Mouse (Mus musculus): ENCODE results near the gene Rpgrip1. TPM values are rescaled to one million over a fixed set of nuclear protein-coding genes. Genes with fewer than 3 reads are reported as not detected.
"Not testable (repeated sequence)": the region's sequence is repeated elsewhere in the genome, so short reads cannot be mapped to it uniquely, and the experiment has no call there.

The Rpgrip1 gene
- under 1 TPM; 0.12 to 0.56 TPM for total RNA-seq (2021)
- long read RNA-seq, experiment 1, partial matches to known transcripts = 0 of 2 reads
- long read RNA-seq, experiment 1, other reads (novel, unspliced or antisense) = 2 of 2 reads
- long read RNA-seq, experiment 2, partial matches to known transcripts = 0 of 1 reads
- long read RNA-seq, experiment 2, other reads (novel, unspliced or antisense) = 1 of 1 reads

DNA sequence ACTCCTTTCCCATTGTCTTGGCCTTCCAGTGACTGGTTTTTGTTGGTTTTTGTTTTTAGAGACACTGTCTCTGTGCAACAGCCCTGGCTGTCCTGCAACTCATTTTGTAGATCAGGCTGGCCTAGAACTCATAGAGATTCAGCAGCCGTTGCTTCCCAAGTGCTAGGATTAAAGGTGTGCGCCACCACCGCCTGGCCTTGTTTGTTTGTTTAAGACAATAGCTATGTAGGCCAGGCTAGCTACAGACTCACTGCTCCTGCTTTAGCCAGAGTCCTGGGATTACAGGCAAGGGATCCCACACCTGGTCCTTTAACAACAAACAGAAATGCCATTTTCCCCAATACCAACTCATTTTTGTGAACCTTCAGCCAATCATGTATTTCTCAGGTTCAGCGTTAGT is at the start of gene Rpgrip1:
Rpgrip1 (plus strand) TSS at position 359 of the 400 bp plus-strand sequence.
- no peak for DNase-seq

- DNase-seq = no peak
Observed at GRCm38 (mm10) chr14:52060800-52061199, 49.7 kb upstream of the Rpgrip1 start.

- DNase-seq = no peak
Observed at GRCm38 (mm10) chr14:52061798-52062197, 48.7 kb upstream of the Rpgrip1 start.

- no peak for DNase-seq
Observed at GRCm38 (mm10) chr14:52066135-52066534, 44.4 kb upstream of the Rpgrip1 start.

DNA sequence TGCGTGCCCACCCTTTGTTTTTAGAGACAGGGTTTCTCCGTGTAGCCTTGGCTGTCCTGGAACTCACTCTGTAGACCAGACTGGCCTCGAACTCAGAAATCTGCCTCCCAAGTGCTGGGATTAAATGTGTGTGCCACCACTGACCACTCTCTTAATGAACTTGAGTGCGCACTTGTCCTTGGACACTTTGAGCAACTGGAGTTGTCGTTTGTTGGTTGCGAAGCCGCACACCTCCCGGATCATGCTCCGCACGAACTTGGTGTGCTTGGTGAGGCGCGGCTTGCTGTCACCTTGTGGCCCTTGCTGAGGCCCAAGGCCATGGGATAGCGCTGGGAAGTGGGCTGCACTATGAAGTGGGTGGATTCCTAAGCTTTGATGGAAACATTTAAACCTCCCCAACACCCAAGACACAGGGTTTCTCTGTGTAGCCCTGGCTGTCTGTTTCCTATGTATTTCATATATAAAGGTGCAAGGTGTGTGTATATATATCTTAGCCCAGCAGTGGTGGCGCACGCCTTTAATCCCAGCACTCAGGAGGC is 38.8 kb upstream of the Rpgrip1 start:
- DNase-seq = no peak

- DNase-seq = no peak
Observed at GRCm38 (mm10) chr14:52083083-52083482, 27.4 kb upstream of the Rpgrip1 start.

GRCm38 (mm10) chr14:52094533-52094932 is 16.0 kb upstream of the Rpgrip1 start:
- no peak for DNase-seq

DNA sequence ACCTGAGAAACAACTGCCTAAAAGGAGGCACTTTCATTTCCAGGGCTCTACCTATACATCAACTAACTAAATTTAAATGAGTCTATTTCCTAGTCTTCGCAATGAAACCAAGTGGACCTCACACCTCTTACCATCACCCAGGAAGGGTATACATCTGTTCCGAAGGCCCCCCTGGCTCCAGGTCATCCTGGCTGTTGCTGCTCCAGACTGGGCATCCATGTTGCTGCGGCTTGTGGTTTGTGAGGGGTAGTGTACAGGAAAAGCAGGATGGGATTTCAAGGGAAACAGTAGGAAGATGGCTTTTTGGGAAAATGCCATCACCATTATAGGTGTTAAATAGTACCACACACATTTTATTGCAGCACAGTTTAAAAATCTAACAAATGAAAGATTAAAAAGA is 13.3 kb upstream of the Rpgrip1 start:
- not testable (repeated sequence) for DNase-seq

DNA sequence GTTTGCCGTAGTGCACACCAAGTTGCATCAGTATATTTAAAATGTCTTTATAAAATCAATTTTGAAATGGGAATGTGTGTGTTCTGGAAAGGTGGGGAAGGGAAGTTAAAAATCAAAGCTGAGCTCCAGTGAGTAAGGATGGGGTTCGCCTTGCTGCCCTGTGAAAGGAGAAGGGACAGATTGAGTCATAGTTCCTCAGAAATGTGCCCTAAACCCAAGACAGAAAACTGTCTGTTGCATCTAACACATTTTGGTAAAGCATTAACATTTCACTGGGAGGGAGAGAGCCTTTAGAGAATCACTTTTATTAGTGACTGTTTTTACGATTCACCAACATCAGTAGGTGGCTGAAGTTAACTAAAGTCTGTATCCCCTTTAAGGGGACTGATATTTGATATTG is 12.1 kb upstream of the Rpgrip1 start:
- not testable (repeated sequence) for DNase-seq

DNA sequence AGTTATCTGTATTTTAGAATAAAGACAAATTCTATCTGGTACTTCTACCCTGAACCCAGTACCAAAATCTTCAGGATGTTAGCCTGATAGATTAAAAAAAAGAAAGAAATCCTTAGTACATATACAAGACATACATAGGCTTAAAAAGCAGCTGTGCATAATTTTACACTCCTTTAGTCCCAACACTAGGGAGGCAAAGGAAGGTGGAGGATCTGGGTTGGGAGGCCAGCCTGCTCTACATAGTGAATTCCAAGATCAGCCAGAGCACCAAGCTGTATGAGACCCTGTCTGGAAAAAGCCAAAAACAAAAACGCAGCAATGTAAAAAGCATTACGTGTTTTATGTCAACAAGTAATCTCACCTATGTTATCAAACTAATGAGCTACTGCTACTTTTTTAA is 10.9 kb upstream of the Rpgrip1 start:
- DNase-seq = no peak

GRCm38 (mm10) chr14:52100170-52100960 is 10.1 kb upstream of the Rpgrip1 start:
- DNase-seq = no peak

GRCm38 (mm10) chr14:52101285-52102157 is 9.0 kb upstream of the Rpgrip1 start:
- DNase-seq = no peak

DNA sequence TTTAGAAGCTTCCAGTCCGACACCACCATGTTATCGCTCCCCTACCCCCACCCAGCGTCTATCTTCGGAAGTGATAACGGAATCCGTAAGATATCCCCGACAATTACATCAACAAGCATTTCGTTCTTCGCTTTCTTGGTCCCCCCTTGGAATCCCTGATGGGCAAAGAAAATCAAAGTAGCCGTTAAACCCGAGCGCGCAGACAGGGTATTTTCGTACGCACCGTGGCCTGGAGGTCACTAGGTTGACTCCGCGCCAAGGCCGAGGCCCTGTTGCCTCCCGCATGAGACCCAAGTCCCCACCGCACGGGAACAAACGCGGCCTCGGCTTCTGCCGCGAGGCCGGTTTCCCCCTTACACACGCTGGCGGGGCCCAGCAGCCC is 7.0 kb upstream of the Rpgrip1 start:
- peak; percentile 71 for DNase-seq

- DNase-seq = peak; percentile 100
Observed at GRCm38 (mm10) chr14:52103856-52104676, 6.4 kb upstream of the Rpgrip1 start, which contains the start of gene Hnrnpc. Hnrnpc (minus strand) TSS chr14:52104028.

DNA sequence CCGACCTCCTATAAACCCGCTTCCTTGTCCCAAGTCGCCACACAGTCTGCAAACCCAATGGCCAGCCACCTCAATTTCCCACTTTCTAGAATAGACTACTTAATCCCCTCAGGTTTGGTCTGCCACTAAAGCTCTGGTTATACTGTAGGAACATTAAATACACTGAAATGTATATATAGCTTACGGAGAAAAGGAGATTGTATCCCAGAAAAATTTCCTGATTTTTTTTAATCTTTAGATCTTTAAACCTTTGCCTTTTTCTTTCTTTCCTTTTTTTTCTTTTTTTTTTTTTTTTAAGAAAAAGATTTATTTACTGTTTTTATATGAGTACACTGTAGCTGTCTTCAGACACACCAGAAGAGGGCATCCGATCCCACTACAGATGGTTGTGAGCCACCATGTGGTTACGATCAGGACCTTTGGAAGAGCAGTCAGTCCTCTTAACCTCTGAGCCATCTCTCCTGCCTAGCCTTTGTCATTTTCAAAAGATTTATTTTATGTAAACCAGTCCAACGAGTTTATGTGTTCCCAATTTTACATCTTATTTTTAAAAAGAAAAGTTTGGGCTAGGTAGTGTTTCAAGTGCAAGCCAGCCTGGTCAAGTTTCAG is 5.7 kb upstream of the Rpgrip1 start:
- no peak for DNase-seq

DNA sequence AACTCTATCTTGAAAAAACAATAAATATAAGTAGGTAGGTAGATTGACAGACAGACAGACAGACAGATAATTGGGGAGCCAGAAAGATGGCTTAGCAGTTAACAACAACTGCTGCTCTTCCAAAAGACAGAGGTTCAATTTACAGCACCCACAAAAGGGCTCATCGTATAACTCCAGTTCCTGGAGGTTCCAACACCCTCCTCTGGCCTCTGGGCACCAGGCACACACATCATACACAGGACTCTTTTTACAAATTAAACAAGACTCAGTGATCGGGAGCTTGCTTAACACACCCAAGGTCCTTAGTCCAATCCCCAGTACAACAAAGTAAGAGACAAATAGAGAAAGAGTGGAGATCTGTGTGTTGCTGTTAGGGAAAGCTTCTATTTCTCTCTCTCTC is 5.2 kb upstream of the Rpgrip1 start:
- no peak for DNase-seq

- peak; percentile 21 for DNase-seq
Observed at GRCm38 (mm10) chr14:52106741-52107140, 3.8 kb upstream of the Rpgrip1 start.

DNA sequence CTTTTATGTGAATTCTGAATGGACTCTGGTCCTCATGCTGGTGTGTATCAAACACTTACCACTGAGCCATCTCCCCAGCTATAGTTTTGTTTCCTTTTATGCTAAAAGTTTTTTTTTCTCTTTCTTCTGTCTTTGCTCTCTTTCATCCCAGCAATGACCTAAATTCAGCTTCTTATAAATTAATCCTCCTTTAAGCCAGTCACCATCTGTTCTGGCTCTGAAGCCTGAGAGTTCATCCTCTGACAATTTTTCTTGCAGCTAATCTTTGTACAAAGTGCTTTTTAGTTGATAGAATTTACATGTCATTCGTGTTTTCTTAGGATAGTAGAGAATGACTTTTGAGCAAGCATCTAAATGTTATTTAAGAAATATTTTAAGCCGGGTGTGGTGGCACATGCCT is 2.5 kb upstream of the Rpgrip1 start:
- no peak for DNase-seq

DNA sequence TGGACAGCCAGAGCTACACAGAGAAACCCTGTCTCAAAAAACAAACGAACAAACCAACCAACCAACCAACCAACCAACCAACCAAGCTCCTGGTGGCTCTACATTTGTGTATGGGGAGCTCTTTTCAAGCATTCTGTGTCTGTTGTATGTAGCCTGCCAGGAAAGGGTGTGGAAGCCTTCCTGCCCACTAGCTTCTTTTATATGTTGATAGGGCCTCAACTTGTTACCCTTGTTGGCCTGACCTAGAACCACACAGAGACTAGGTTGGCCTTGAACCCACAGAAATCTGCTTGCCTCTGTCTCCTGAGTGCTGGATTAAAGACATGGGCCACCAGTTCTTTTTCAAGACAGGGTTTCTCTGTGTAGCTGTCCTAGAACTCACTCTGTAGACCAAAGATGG is 3.6 kb downstream of the Rpgrip1 start:
- DNase-seq = no peak

DNA sequence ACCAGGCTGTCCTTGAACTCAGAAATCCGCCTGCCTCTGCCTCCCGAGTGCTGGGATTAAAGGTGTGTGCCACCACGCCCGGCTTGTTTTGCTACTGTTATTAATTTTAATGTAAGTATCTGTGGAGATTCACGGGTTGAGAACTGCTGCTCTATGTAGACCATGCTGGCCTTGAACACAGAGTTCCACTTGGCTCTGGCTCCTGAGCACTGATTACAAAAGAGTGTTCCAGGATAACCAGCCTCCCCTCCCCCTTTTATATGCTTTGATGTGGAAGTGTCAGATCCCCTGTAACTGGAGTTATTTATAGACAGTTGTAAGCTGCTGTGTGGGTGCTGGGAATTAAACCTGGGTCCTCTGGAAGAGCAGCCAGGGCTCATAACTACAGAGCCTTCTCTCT is 6.7 kb downstream of the Rpgrip1 start:
- DNase-seq = no peak

DNA sequence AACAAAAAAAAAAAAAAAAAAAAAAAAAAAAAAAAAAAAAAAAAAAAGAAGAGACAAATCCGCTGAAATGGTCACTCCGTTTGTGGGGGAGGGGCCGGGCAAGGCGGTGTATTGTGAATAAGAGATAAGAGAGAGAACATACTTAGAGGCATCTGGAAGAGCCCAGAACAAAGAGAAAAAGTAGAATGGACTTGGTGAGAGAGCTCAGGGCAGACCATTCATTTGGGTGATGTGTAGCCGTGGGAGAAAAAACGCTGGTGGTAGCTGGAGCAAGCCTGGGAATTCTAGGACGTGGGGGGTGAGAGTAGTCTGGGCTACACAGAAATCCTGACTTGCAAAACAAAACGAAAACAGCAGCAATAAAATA is 7.9 kb downstream of the Rpgrip1 start:
- DNase-seq = no peak
